Mouse (Mus musculus) layer of hippocampus, adult 9-10 months (tissue): ENCODE data around the gene Bcl2.

Experiments used
- DNase-seq: peaks from one replicate; pipeline ENCODE4 v3.0.0; 2022; ENCODE audit warnings: low spot score

The Bcl2 gene

DNA sequence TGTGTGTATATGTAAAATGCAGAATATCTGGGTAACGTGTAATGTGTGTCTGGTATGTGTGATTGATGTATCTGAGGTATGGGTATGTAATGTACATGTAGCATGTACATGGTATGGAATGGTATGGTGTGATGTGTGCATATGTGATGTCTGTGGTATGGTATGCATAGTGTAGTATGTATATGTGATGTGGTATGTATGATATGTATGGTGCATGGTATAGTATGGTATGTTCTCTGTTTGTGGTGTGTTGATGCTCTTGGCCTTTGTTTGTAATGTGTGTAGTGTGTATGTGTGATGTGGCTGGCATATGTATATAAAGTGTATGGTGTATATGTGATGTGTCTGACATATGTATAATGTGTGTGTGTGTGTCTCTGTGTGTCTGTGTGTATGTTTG is 206.5 kb downstream of the Bcl2 start:
- no peak for DNase-seq

DNA sequence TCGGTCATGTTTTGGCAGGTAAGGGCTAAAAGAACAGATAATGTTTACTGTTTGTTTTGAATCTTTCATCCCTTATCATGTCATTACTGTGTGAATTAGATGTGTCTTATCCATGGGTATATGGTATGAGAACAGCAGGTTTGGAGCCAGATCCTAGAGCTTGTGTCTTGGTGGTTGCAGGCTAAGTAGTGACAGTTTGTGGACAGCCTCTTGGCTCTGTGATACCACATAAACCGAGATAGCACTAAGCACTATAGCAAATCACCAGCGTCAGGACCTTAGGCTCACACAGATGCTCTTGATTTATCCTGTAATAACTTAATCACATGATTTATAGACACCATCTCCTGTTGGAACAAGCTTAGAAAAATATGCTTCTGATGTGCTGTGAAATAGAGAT is 210.2 kb downstream of the Bcl2 start:
- DNase-seq: no peak

DNA sequence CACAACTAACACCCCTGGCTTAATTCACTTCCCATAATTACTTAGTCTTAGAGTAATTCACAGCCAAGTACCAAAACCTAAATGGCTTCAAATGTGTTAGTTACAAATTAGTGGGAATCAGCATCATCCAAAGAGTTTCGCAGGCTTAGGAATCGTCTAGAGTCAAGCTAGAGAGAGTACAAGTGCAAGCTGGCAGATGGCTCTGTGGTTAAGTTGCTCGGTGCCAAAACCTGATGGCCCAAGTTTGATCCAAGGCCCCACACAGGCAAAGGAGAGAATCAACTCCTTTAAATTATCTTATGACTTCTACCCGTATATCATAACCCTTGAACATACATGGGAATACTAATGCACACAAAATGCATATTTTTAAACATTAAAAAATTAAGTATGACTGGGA is 210.7 kb downstream of the Bcl2 start:
- no peak for DNase-seq

DNA sequence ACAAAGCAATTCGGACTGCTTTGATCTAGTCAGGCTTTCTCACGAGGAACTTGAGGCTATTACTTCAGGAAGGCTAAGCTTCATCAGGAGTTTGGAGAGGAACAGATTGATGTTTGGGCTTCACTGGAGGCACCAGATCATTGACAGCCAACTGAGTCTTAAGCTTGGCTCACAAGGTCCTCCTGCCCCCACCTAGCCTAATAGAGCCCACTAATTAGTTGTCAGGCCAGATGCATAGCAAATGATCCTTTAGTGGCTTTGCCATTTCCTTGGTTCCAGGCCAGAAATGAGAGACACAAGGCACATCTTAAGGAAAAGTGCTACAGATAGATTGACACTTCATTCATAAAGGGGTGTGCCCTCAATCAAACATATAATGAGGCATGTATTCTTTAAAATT is 216.1 kb downstream of the Bcl2 start:
- DNase-seq: no peak
